Mouse (Mus musculus) embryo, embryonic 11.5 days (tissue): ENCODE measurements around the gene Nav1.
A peak's percentile ranks its signal among the peaks of the same experiment; 100 is the strongest.

Source experiments
- DNase-seq: peaks from one replicate; pipeline ENCODE4 v3.0.0-alpha.2; 2012; ENCODE audit warnings: low read depth, low spot score

Nav1 gene

GRCm38 (mm10) chr1:135607019-135607418 lies at the start of gene Nav1:
Gene Nav1 (minus strand): TSS chr1:135607295.
- DNase-seq, result no peak

GRCm38 (mm10) chr1:135653909-135654308 lies 46.8 kb upstream of the Nav1 start:
- no peak for DNase-seq

- DNase-seq, result no peak
These were observed 38.5 kb upstream of the Nav1 start for GRCm38 (mm10) chr1:135645459-135646195.

GRCm38 (mm10) chr1:135644110-135644509 lies 37.0 kb upstream of the Nav1 start:
- no peak for DNase-seq

GRCm38 (mm10) chr1:135643691-135644090 lies 36.6 kb upstream of the Nav1 start:
- DNase-seq, result no peak

GRCm38 (mm10) chr1:135639853-135640252 lies 32.8 kb upstream of the Nav1 start:
- no peak for DNase-seq

GRCm38 (mm10) chr1:135639093-135639492 lies 32.0 kb upstream of the Nav1 start:
- DNase-seq, result no peak

- no peak for DNase-seq
These were observed 30.5 kb upstream of the Nav1 start for GRCm38 (mm10) chr1:135637574-135638008.

- DNase-seq, result no peak
These were observed 29.0 kb upstream of the Nav1 start for GRCm38 (mm10) chr1:135636111-135636511.

GRCm38 (mm10) chr1:135635323-135636064 lies 28.4 kb upstream of the Nav1 start:
- no peak for DNase-seq

GRCm38 (mm10) chr1:135634791-135635190 lies 27.7 kb upstream of the Nav1 start:
- peak; percentile 64 for DNase-seq

GRCm38 (mm10) chr1:135633884-135634283 lies 26.8 kb upstream of the Nav1 start:
- DNase-seq, result no peak

- no peak for DNase-seq
These were observed 26.4 kb upstream of the Nav1 start for GRCm38 (mm10) chr1:135633478-135633877.

GRCm38 (mm10) chr1:135632199-135632598 lies 25.1 kb upstream of the Nav1 start:
- no peak for DNase-seq

- no peak for DNase-seq
These were observed 24.4 kb upstream of the Nav1 start for GRCm38 (mm10) chr1:135631515-135631914.

- DNase-seq, result no peak
These were observed 22.8 kb upstream of the Nav1 start for GRCm38 (mm10) chr1:135629846-135630245.

GRCm38 (mm10) chr1:135626218-135626617 lies 19.1 kb upstream of the Nav1 start:
- DNase-seq, result no peak

GRCm38 (mm10) chr1:135625741-135626140 lies 18.6 kb upstream of the Nav1 start:
- no peak for DNase-seq

GRCm38 (mm10) chr1:135624646-135625045 lies 17.6 kb upstream of the Nav1 start:
- no peak for DNase-seq

GRCm38 (mm10) chr1:135623136-135623535 lies 16.0 kb upstream of the Nav1 start:
- DNase-seq, result no peak

- DNase-seq, result no peak
These were observed 14.2 kb upstream of the Nav1 start for GRCm38 (mm10) chr1:135621307-135621706.

GRCm38 (mm10) chr1:135619932-135620391 lies 12.9 kb upstream of the Nav1 start:
- no peak for DNase-seq

- no peak for DNase-seq
These were observed 12.0 kb upstream of the Nav1 start for GRCm38 (mm10) chr1:135619130-135619529.
